Mouse (Mus musculus) adrenal gland, postnatal 25 days (tissue): ENCODE measurements around the gene Tmem140. TPM values are rescaled to one million over a fixed set of nuclear protein-coding genes. Genes with fewer than 3 reads are reported as not detected.
A peak's percentile ranks its signal among the peaks of the same experiment; 100 is the strongest.

ENCODE experiments used
- DNase-seq: peaks from one replicate; pipeline ENCODE4 v3.0.0; 2021; ENCODE audit warnings: mixed read lengths
- total RNA-seq: library from RNA; stranded (reverse); gene quantifications from 2 replicates; pipeline ENCODE4 v1.2.3, GENCODE M21; 2021

Gene Tmem140
- total RNA-seq, 1 experiment from 2014 or later, result 18.9 TPM

- no peak for DNase-seq
Measured at GRCm38 (mm10) chr6:34875966-34876834, 13.3 kb downstream of the Tmem140 start.

GRCm38 (mm10) chr6:34876835-34877156 lies 13.8 kb downstream of the Tmem140 start:
- DNase-seq, result no peak

- peak; percentile 94 for DNase-seq
Measured at GRCm38 (mm10) chr6:34877509-34878321, 14.8 kb downstream of the Tmem140 start, which contains the start of gene Cyren. Gene Cyren, minus strand, starts transcription at chr6:34878060.

- DNase-seq, result no peak
Measured at GRCm38 (mm10) chr6:34879101-34879740, 16.3 kb downstream of the Tmem140 start.

GRCm38 (mm10) chr6:34879911-34880475 lies 17.0 kb downstream of the Tmem140 start:
- peak; percentile 45 for DNase-seq

GRCm38 (mm10) chr6:34884724-34885123 lies 21.8 kb downstream of the Tmem140 start:
- DNase-seq, result no peak

GRCm38 (mm10) chr6:34887131-34887850 lies 24.3 kb downstream of the Tmem140 start:
- DNase-seq, result no peak

- DNase-seq, result no peak
Measured at GRCm38 (mm10) chr6:34889185-34889584, 26.2 kb downstream of the Tmem140 start.

- no peak for DNase-seq
Measured at GRCm38 (mm10) chr6:34895569-34895968, 32.6 kb downstream of the Tmem140 start.

GRCm38 (mm10) chr6:34896168-34896780 lies 33.3 kb downstream of the Tmem140 start:
- no peak for DNase-seq

- no peak for DNase-seq
Measured at GRCm38 (mm10) chr6:34899127-34899526, 36.2 kb downstream of the Tmem140 start.

- DNase-seq, result no peak
Measured at GRCm38 (mm10) chr6:34900990-34901389, 38.0 kb downstream of the Tmem140 start.

GRCm38 (mm10) chr6:34901911-34902444 lies 39.0 kb downstream of the Tmem140 start:
- no peak for DNase-seq

GRCm38 (mm10) chr6:34902578-34902977 lies 39.6 kb downstream of the Tmem140 start:
- no peak for DNase-seq

GRCm38 (mm10) chr6:34903441-34903840 lies 40.5 kb downstream of the Tmem140 start:
- DNase-seq, result no peak

GRCm38 (mm10) chr6:34903851-34904250 lies 40.9 kb downstream of the Tmem140 start:
- DNase-seq, result no peak

GRCm38 (mm10) chr6:34904361-34904760 lies 41.4 kb downstream of the Tmem140 start:
- DNase-seq, result no peak

- DNase-seq, result no peak
Measured at GRCm38 (mm10) chr6:34906125-34906524, 43.2 kb downstream of the Tmem140 start.

GRCm38 (mm10) chr6:34906661-34907060 lies 43.7 kb downstream of the Tmem140 start:
- DNase-seq, result no peak

GRCm38 (mm10) chr6:34907121-34907614 lies 44.2 kb downstream of the Tmem140 start:
- DNase-seq, result no peak
